Comparison of ENCODE assay signal across 13 mouse cellular contexts in the genomic region with DNA sequence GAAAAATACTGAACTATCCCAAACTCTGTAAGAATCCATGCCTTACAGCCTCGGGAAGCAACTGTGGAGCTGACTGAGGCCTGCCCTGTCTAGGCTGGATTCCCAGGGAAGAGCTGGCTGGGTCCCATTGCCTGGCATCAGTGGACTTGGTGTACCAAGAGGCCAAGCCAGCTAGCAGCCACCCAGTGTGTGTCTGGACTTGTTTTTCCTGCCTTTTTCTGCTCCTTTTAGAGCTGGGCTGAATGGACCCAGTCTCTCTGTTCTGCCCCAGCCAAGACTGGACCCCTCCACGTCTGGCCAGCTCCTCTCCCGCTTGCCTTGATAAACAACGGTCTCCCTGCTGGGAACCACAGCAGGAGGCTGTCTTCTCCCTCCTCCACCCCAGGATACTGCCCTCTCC. TPM values are rescaled to one million over a fixed set of nuclear protein-coding genes. Genes with fewer than 3 reads are reported as not detected.
DNase-seq lines count a peak whose midpoint lies in the region; ATAC-seq and TF ChIP-seq lines count a peak whose summit lies in the region.
"Had no signal": no experiment of that assay in that cellular context is flagged by ENCODE, and none has a peak within 500 bp of the region (broad histone marks: within the 10 kb centered on the region; RNA-seq: fewer than 3 reads in every experiment).

No protein-coding gene starts in this region.

- peak; percentile 82 for ATAC-seq in cerebellum, adult (ENCODE audit: insufficient number of reproducible peaks, low FRiP score, low TSS enrichment)
- ATAC-seq in inflammation-experienced regulatory T-cells, adult 6 months: no peak
- ATAC-seq in heart, embryonic 12.5 days (ENCODE audit: insufficient number of reproducible peaks, low FRiP score): no peak

- no peak overlapping the region for H3K4me3 ChIP-seq in gastrocnemius, adult 2 months
- H3K4me3 ChIP-seq in heart, embryonic 12.5 days: no peak overlapping the region
- H3K4me3 ChIP-seq: liver, embryonic 13.5 days had no signal

- no peaks in the 10 kb centered on the region for H3K27me3 ChIP-seq in heart, embryonic 12.5 days (replicated peaks)
- H3K27me3 ChIP-seq: liver, embryonic 13.5 days had no signal

- peak overlapping the region; percentile 17 for H3K27ac ChIP-seq in gastrocnemius, adult 2 months
- H3K27ac ChIP-seq in heart, embryonic 12.5 days (ENCODE audit: poor library complexity, severe bottlenecking): no peak overlapping the region
- H3K27ac ChIP-seq: liver, embryonic 13.5 days; macrophage had no signal

- no peak overlapping the region for H3K9ac ChIP-seq in heart, embryonic 12.5 days
- H3K9ac ChIP-seq: liver, embryonic 13.5 days had no signal

- H3K36me3 ChIP-seq in heart, embryonic 12.5 days: no peaks in the 10 kb centered on the region
- H3K36me3 ChIP-seq: liver, embryonic 13.5 days had no signal

- no peak for TF ChIP-seq CTCF in gastrocnemius, adult 2 months (IDR thresholded peaks at IDR 0.05)

- no peak overlapping the region for H3K4me2 ChIP-seq in heart, embryonic 12.5 days
- H3K4me2 ChIP-seq: liver, embryonic 13.5 days had no signal

- H3K9me3 ChIP-seq in heart, embryonic 12.5 days (replicated peaks): no peaks in the 10 kb centered on the region
- H3K9me3 ChIP-seq: liver, embryonic 13.5 days had no signal

- peaks cover 21% of the 10 kb centered on the region for H3K4me1 ChIP-seq in heart, embryonic 12.5 days (replicated peaks)
- H3K4me1 ChIP-seq: liver, embryonic 13.5 days had no signal

- DNase-seq in gastrocnemius, adult 2 months: peak; percentile 62
- DNase-seq in gastrocnemius, adult 18-20 months (ENCODE audit: low spot score): no peak
- DNase-seq in left cerebral cortex, postnatal 14 days (ENCODE audit: low spot score in 2 of 2): peak; percentile 41 to 65
- DNase-seq in left cerebral cortex, postnatal 10 days (ENCODE audit: extremely low spot score in 1 of 2, low spot score in 2 of 2): no peak
- DNase-seq in cerebellum, postnatal 25 days: peak; percentile 60 to 71
- DNase-seq: adrenal gland, postnatal 36 days; kidney, adult 11 months; liver, embryonic 13.5 days; thymus, postnatal 36 days had no signal

- WGBS in heart, embryonic 12.5 days: 35% methylated on average over 4 of the region's 4 CpGs

- intact Hi-C loops in gastrocnemius, adult 2 months (cut with DNase I): no loop called here
- intact Hi-C loops in left cerebral cortex, postnatal 14 days (cut with DNase I): no loop called here
- intact Hi-C loops in left cerebral cortex, postnatal 10 days (cut with DNase I): no loop called here

RNA-seq across cellular contexts. Expression of gene Sparc, which starts 15.0 kb away (rescaled TPM):
- 100 to 1,000 TPM; 276 to 473 TPM for total RNA-seq in gastrocnemius, adult 2 months (2021)
- 100 to 1,000 TPM; 141 to 200 TPM for total RNA-seq in gastrocnemius, adult 18-20 months (2021)
- total RNA-seq in left cerebral cortex, postnatal 14 days (2021): 100 to 1,000 TPM; 371 to 390 TPM
- total RNA-seq in left cerebral cortex, postnatal 10 days (2021): 100 to 1,000 TPM; 309 to 333 TPM
- not detected for polyA plus RNA-seq in inflammation-experienced regulatory T-cells, adult 6 months (2017; shearing (Covaris generic))
- polyA plus RNA-seq in heart, embryonic 12.5 days (2016; fragmentation: Nextera tagmentation; extraction: Ambion mirVana): 1,393 and 1,408 TPM in 2 replicates

RNA-seq across cellular contexts. Expression of gene Atox1, which starts 23.0 kb away (rescaled TPM):
- 10 to 100 TPM; 41.3 to 45.4 TPM for total RNA-seq in gastrocnemius, adult 2 months (2021)
- 10 to 100 TPM; 38.2 to 40.3 TPM for total RNA-seq in gastrocnemius, adult 18-20 months (2021)
- 100 to 1,000 TPM; 123 to 140 TPM for total RNA-seq in left cerebral cortex, postnatal 14 days (2021)
- 100 to 1,000 TPM; 145 TPM for total RNA-seq in left cerebral cortex, postnatal 10 days (2021)
- polyA plus RNA-seq in inflammation-experienced regulatory T-cells, adult 6 months (2017; shearing (Covaris generic)): 100 to 1,000 TPM; 193 to 267 (median 197) TPM
- 253 and 258 TPM in 2 replicates for polyA plus RNA-seq in heart, embryonic 12.5 days (2016; fragmentation: Nextera tagmentation; extraction: Ambion mirVana)

RNA-seq across cellular contexts. Expression of gene G3bp1, which starts 31.5 kb away (rescaled TPM):
- 10 to 100 TPM; 52.5 to 55.5 TPM for total RNA-seq in gastrocnemius, adult 2 months (2021)
- 10 to 100 TPM; 50.7 to 55.5 TPM for total RNA-seq in gastrocnemius, adult 18-20 months (2021)
- 10 to 100 TPM; 38.1 to 38.8 TPM for total RNA-seq in left cerebral cortex, postnatal 14 days (2021)
- 10 to 100 TPM; 41.5 to 41.6 TPM for total RNA-seq in left cerebral cortex, postnatal 10 days (2021)
- 10 to 100 TPM; 63.4 to 72.4 (median 65.1) TPM for polyA plus RNA-seq in inflammation-experienced regulatory T-cells, adult 6 months (2017; shearing (Covaris generic))
- 139 and 140 TPM in 2 replicates for polyA plus RNA-seq in heart, embryonic 12.5 days (2016; fragmentation: Nextera tagmentation; extraction: Ambion mirVana)

Comparison
In these comparisons a context has a peak if more than half of its experiments do, and no peak if none do; other contexts are left out.
1. DNase-seq: peak in gastrocnemius, adult 2 months (single experiment), left cerebral cortex, postnatal 14 days (2 of 2) and cerebellum, postnatal 25 days (2 of 2); none in gastrocnemius, adult 18-20 months (single experiment) and left cerebral cortex, postnatal 10 days (0 of 2).